Mouse (Mus musculus): ENCODE results near the gene Hoxb9.

DNA sequence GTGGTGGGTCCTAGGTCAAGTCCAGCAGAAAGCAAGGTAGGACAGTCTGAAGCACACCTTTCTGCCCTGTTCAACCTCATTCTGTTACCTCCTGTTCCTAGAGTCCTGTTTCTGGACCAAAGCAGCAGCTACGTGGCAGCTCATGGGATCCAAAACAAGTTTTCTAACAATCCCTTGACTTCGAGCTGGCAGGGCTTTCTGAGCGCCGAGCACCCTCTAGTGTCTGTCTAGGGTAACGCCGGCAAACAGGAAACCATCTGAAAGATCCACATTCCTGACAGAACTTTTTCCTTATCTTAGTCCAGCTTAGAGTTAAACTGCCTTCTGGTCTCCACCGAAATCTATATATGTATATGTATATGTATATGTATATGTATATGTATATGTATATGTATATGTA lies 31.0 kb upstream of the Hoxb9 start:
- TF ChIP-seq POLR2A (IDR thresholded peaks at IDR 0.05; ENCODE audit: extremely low read depth, insufficient read depth, low read length) (no peak), CTCF (IDR thresholded peaks at IDR 0.05; ENCODE audit: extremely low read depth, insufficient read depth, low read length) (peak; percentile 82)

All from cortical plate, adult 2 months (tissue).